Mouse (Mus musculus): ENCODE measurements around the gene Gm17027. TPM values are rescaled to one million over a fixed set of nuclear protein-coding genes. Genes with fewer than 3 reads are reported as not detected.

Gene Gm17027
- polyA plus RNA-seq (2021; fragmentation: Nextera tagmentation) = not detected in 2 replicates
- long read RNA-seq, experiment 1 = 0 reads
- long read RNA-seq, experiment 2 = 0 reads

GRCm38 (mm10) chr14:42162522-42162921 lies at the start of gene Gm17027:
Gene Gm17027 (minus strand): TSS chr14:42162622.

GRCm38 (mm10) chr14:42190691-42191090 lies 28.3 kb upstream of the Gm17027 start, which contains the start of gene Gm3573:
Gene Gm3573 (minus strand): TSS chr14:42190791.

DNA sequence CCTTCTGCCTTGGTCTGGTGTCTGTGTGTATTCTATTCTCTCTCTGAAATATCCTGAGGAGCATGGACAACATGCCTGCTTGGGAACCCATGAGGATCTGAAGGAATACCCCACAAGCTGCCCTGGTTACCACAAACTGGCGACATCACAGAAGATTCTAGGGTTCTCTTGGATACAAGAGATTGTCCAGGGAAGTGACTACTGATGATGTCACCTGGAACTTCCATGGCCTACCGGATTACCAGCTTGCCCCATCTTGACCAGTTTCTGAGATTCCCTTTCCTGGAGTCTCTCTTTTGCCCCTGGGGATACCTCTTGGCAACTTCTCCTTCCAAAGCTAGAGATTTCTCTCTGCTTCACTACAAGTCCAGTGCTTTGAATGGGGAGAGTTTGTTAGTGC lies 45.2 kb downstream of the Gm17027 start, which contains the start of gene Gm7951:
TSS of gene Gm7951 (minus strand) at position 101 of the 400 bp plus-strand sequence.

Other genes with a start within 250 kb of the Gm17027 start
- gene 1700049E17Rik1, start 237.7 kb downstream of the Gm17027 start, polyA plus RNA-seq (2021; fragmentation: Nextera tagmentation) = not detected in 2 replicates
- not detected in 2 replicates for gene 1700024B05Rik, start 218.6 kb downstream of the Gm17027 start, polyA plus RNA-seq (2021; fragmentation: Nextera tagmentation)
- gene Gm6401, start 194.7 kb downstream of the Gm17027 start, polyA plus RNA-seq (2021; fragmentation: Nextera tagmentation) = not detected in 2 replicates
- gene Gm3543, start 179.3 kb downstream of the Gm17027 start, polyA plus RNA-seq (2021; fragmentation: Nextera tagmentation) = not detected in 2 replicates
- not detected in 2 replicates for gene Gm7951, start 45.3 kb downstream of the Gm17027 start, polyA plus RNA-seq (2021; fragmentation: Nextera tagmentation)
- not detected in 2 replicates for gene Gm3573, start 28.2 kb upstream of the Gm17027 start, polyA plus RNA-seq (2021; fragmentation: Nextera tagmentation)
- gene Gm17026, start 97.4 kb upstream of the Gm17027 start, polyA plus RNA-seq (2021; fragmentation: Nextera tagmentation) = not detected in 2 replicates
- not detected in 2 replicates for gene Gm9611, start 134.7 kb upstream of the Gm17027 start, polyA plus RNA-seq (2021; fragmentation: Nextera tagmentation)
- gene Gm7995, start 147.6 kb upstream of the Gm17027 start, polyA plus RNA-seq (2021; fragmentation: Nextera tagmentation) = not detected in 2 replicates